Mouse (Mus musculus) hindbrain, postnatal 0 days (tissue): ENCODE data around the gene Itih2. TPM values are rescaled to one million over a fixed set of nuclear protein-coding genes. Genes with fewer than 3 reads are reported as not detected.

Experiments used
- ATAC-seq: fragments of 200-750 bp; cut with Nextera tagmentation; 2 replicates; pipeline ENCODE4 v1.8.0; 2017; ENCODE audit warnings: mild to moderate bottlenecking, moderate TSS enrichment, moderate library complexity
- DNase-seq: peaks from one replicate; pipeline ENCODE4 v3.0.0-alpha.2; 2015; ENCODE audit warnings: low spot score
- H3K27ac ChIP-seq: fragments of 300-500 bp; sonication (generic); 2 replicates; pipeline ENCODE4 v1.5.1; 2014; ENCODE audit warnings: mild to moderate bottlenecking
- H3K27me3 ChIP-seq: fragments of 300-500 bp; sonication (generic); 2 replicates; pipeline ENCODE4 v1.6.1; 2014; ENCODE audit warnings: low read length, mixed read lengths; ENCODE audit not compliant: insufficient read depth
- H3K36me3 ChIP-seq: fragments of 300-500 bp; sonication (generic); 2 replicates; pipeline ENCODE4 v1.6.1; 2014; ENCODE audit warnings: low read length, mixed read lengths; ENCODE audit not compliant: insufficient read depth
- H3K4me1 ChIP-seq: fragments of 300-500 bp; sonication (generic); 2 replicates; pipeline ENCODE4 v1.6.1; 2014; ENCODE audit warnings: antibody characterized with exemption, low read length, mixed read lengths; ENCODE audit not compliant: insufficient read depth
- H3K4me2 ChIP-seq: fragments of 300-500 bp; sonication (generic); 2 replicates; pipeline ENCODE4 v1.6.1; 2014; ENCODE audit warnings: low read depth, mild to moderate bottlenecking, low read length, moderate library complexity, mixed read lengths
- H3K4me3 ChIP-seq: fragments of 300-500 bp; sonication (generic); 2 replicates; pipeline ENCODE4 v1.5.1; 2014; ENCODE audit warnings: low read length
- H3K9ac ChIP-seq: fragments of 300-500 bp; sonication (generic); replicated peaks from 2 replicates; pipeline ENCODE4 v1.6.1; 2014; ENCODE audit warnings: mild to moderate bottlenecking, low read length, moderate library complexity, mixed read lengths
- H3K9me3 ChIP-seq: fragments of 300-500 bp; sonication (generic); 2 replicates; pipeline ENCODE4 v1.6.1; 2016; ENCODE audit warnings: low read length, mixed read lengths
- CTCF ChIP-seq: IDR thresholded peaks from 2 replicates; pipeline ENCODE4 v1.5.1; 2016; ENCODE audit warnings: antibody characterized with exemption, control low read depth, low read depth
- WGBS: fragments of 180-500 bp; shearing (Covaris S2); extraction: QIAGEN DNeasy Blood & Tissue Kit; methylation state at CpG from one replicate; pipeline ENCODE4 v1.1.7; 2014; 5-methylcytosine and 5-hydroxymethylcytosine counted together
- polyA plus RNA-seq: library from polyadenylated mRNA; unstranded; fragments of >200 nt; fragmentation: Nextera tagmentation; extraction: Ambion mirVana; gene quantifications from 2 replicates; pipeline ENCODE4 v1.2.1, GENCODE M21; 2015
- total RNA-seq: library from RNA; depleted of rRNA; stranded (reverse); fragments of >200 nt; gene quantifications from 2 replicates; pipeline ENCODE4 v1.2.3, GENCODE M21; 2014

The Itih2 gene
- total and polyA plus RNA-seq, 2 experiments from 2014 or later, result 7.3 to 9.1 TPM

DNA sequence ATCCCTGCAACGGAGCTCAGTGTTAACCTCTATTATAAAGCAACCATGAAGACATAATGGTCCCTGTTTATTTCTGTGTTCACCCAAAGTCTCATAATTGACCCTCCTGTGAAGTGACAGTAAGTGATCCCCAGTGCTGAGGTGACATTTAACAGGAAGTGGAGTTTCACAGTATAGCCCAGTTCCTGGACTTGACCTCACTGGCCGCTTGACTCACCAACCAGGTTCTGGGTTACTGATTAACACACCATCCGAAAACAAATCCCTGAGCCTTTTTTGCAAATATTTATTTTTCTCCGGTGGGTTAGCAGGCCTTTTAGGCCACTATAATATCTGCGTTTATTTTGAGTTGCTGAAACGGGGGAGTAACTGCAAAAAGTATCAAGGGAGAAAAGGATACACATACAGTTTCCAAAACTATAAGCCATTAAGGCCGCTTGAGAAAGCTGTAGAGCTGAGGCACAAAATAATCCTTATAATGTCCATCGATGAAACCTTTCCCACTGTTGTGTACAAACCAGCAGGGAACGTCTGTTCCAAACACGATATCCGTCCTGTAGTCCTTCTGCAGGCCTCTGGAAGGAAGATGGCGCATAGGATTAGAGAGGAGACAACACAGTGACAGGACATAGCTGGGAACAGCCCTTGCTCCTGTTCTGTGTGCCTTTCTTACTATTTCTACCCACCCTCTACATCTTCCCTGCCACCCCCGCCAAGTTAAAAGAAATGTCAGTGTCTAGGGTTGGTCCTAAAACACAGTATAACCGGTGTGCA is 36.7 kb downstream of the Itih2 start:
- no peak for ATAC-seq
- no peak for TF ChIP-seq CTCF
- Histone ChIP-seq H3K27me3 (no peaks in the 10 kb centered on the region), H3K9me3 (no peaks in the 10 kb centered on the region), H3K4me2 (no peak overlapping the region), H3K36me3 (peaks cover 31% of the 10 kb centered on the region; the same call in 1 of the 2 replicates), H3K9ac (no peak overlapping the region), H3K27ac (no peak overlapping the region), H3K4me3 (no peak overlapping the region), H3K4me1 (no peaks in the 10 kb centered on the region)
- WGBS, result 89% methylated on average over 14 of the region's 14 CpGs
- no peak for DNase-seq

- H3K4me1 ChIP-seq, result no peaks in the 10 kb centered on the region
- H3K27ac ChIP-seq, result no peak overlapping the region
- WGBS, result 80% methylated on average over 8 of the region's 8 CpGs
- peaks cover 32% of the 10 kb centered on the region; the same call in 1 of the 2 replicates for H3K36me3 ChIP-seq
- no peak overlapping the region for H3K4me3 ChIP-seq
- no peak overlapping the region for H3K9ac ChIP-seq
- ATAC-seq (no peak), DNase-seq (no peak)
- no peak for TF ChIP-seq CTCF
- H3K27me3 ChIP-seq, result no peaks in the 10 kb centered on the region
- no peaks in the 10 kb centered on the region for H3K9me3 ChIP-seq
- no peak overlapping the region for H3K4me2 ChIP-seq
Observed at GRCm38 (mm10) chr2:10087256-10087850, 43.8 kb downstream of the Itih2 start.

DNA sequence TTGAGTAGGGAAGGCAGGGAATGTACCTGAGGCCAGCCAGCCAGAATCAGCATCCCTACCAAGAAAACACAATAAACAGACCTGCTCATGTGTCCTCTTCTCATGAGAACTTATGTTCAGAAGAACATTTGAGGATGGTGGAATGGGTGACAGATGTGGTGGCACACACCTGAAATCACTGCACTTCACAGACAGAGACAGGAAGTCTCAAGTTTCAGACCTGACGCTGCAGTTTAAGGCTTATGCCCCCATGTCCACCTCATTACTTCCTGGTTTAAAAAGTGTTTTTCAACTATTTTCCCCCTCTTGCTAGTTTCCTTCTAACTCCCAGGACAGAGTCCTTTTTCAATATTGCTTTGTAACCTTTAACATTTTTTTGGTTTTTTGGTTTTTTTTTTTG is 48.5 kb downstream of the Itih2 start:
- H3K36me3 ChIP-seq, result 0 out of 2 replicates have a peak, but pooled peaks cover 4% of the 10 kb centered on the region
- H3K9ac ChIP-seq, result no peak overlapping the region
- peaks cover 21% of the 10 kb centered on the region for H3K4me1 ChIP-seq
- H3K4me2 ChIP-seq, result no peak overlapping the region
- H3K4me3 ChIP-seq, result no peak overlapping the region
- ATAC-seq (no peak), DNase-seq (no peak)
- no peaks in the 10 kb centered on the region for H3K27me3 ChIP-seq
- 88% methylated on average over 1 of the region's 1 CpGs for WGBS
- TF ChIP-seq CTCF, result no peak
- H3K27ac ChIP-seq, result no peak overlapping the region
- no peaks in the 10 kb centered on the region for H3K9me3 ChIP-seq

- 90% methylated on average over 5 of the region's 5 CpGs for WGBS
- ATAC-seq, result no peak
- 0 out of 2 replicates have a peak overlapping the region, but pooled peaks have one; percentile 18 for H3K9ac ChIP-seq
Observed at GRCm38 (mm10) chr2:10081453-10082080, 49.6 kb downstream of the Itih2 start.

GRCm38 (mm10) chr2:10080310-10081010 is 50.7 kb downstream of the Itih2 start, which contains the start of the genes Atp5c1 and Kin:
Gene Atp5c1, minus strand, starts transcription at chr2:10080510.
Gene Kin, plus strand, starts transcription at chr2:10080593.
- Histone ChIP-seq H3K4me1 (peaks cover 21% of the 10 kb centered on the region), H3K27ac (peak within 1 kb of the TSS; percentile 94), H3K9ac (peak within 1 kb of the TSS; percentile 93), H3K36me3 (no peaks in the 10 kb centered on the region), H3K4me2 (peak within 1 kb of the TSS; percentile 88), H3K9me3 (no peaks in the 10 kb centered on the region), H3K27me3 (no peaks in the 10 kb centered on the region), H3K4me3 (peak within 1 kb of the TSS; percentile 84)
- peak; percentile 99 for DNase-seq
- WGBS, result under 1% methylated on average over 60 of the region's 61 CpGs
- ATAC-seq, result peak; percentile 97
- peak; percentile 76 for TF ChIP-seq CTCF

More at GRCm38 (mm10) chr2:10081453-10082080, 49.6 kb downstream of the Itih2 start:
- DNase-seq, result no peak
- Histone ChIP-seq H3K27ac (no peak overlapping the region), H3K27me3 (no peaks in the 10 kb centered on the region), H3K4me2 (peak overlapping the region; percentile 88), H3K36me3 (no peaks in the 10 kb centered on the region), H3K9me3 (no peaks in the 10 kb centered on the region), H3K4me3 (peak overlapping the region; percentile 84), H3K4me1 (peaks cover 21% of the 10 kb centered on the region)
- no peak for TF ChIP-seq CTCF

DNA sequence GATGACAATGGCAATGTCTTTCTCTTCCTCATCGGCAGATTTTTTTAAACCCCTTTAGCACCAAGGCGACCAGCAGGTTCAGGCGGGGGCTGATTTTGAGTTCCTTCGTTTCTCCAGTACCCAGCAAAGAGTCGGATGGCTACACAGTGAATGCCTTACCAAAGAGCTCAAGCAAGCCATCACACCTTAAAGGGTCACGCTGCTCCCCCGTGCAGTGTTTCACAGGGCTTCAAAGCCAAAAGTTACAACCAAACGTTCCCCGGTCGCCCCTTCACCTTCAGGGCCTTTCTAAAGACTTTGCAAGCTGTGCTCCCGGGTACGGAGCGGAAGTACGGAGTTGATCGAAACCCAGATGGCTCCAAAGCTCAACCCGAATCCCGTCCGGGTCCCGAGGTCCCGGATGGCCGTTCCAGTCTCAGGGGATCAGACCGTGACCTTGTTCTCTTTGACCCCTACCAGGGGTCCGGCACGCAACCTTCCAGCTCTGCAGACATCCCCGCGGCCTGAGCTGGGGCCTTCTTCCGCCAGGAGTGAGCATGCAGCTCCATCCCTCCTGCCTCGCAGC is 51.4 kb downstream of the Itih2 start:
- H3K27me3 ChIP-seq, result no peaks in the 10 kb centered on the region
- WGBS, result under 1% methylated on average over 28 of the region's 28 CpGs
- H3K4me3 ChIP-seq, result peak overlapping the region; percentile 84
- peak; percentile 75 for ATAC-seq
- no peaks in the 10 kb centered on the region for H3K9me3 ChIP-seq
- no peak for TF ChIP-seq CTCF
- H3K27ac ChIP-seq, result peak overlapping the region; percentile 94
- H3K36me3 ChIP-seq, result no peaks in the 10 kb centered on the region
- H3K4me1 ChIP-seq, result peaks cover 21% of the 10 kb centered on the region
- H3K9ac ChIP-seq, result peak overlapping the region; percentile 93
- H3K4me2 ChIP-seq, result peak overlapping the region; percentile 88
- DNase-seq, result no peak
